Mouse (Mus musculus) lung, embryonic 14.5 days (tissue): ENCODE data around the gene Nrap. TPM values are rescaled to one million over a fixed set of nuclear protein-coding genes. Genes with fewer than 3 reads are reported as not detected.

ENCODE experiments used
- ATAC-seq: fragments of 200-750 bp; cut with Nextera tagmentation; 2 replicates; pipeline ENCODE4 v1.8.0; 2017; ENCODE audit warnings: mild to moderate bottlenecking, moderate TSS enrichment, moderate library complexity; ENCODE audit not compliant: insufficient read depth
- DNase-seq: peaks from one replicate; pipeline ENCODE4 v3.0.0-alpha.2; 2015
- H3K27ac ChIP-seq: fragments of 300-500 bp; sonication (generic); 2 replicates; pipeline ENCODE4 v1.5.1; 2014; ENCODE audit warnings: low read depth, mild to moderate bottlenecking, moderate library complexity
- H3K27me3 ChIP-seq: fragments of 300-500 bp; sonication (generic); 2 replicates; pipeline ENCODE4 v1.6.1; 2014; ENCODE audit warnings: low read length, control low read depth; ENCODE audit not compliant: insufficient read depth
- H3K36me3 ChIP-seq: fragments of 300-500 bp; sonication (generic); 2 replicates; pipeline ENCODE4 v1.6.1; 2014; ENCODE audit warnings: control low read depth; ENCODE audit not compliant: insufficient read depth
- H3K4me1 ChIP-seq: fragments of 300-500 bp; sonication (generic); 2 replicates; pipeline ENCODE4 v1.6.1; 2014; ENCODE audit warnings: antibody characterized with exemption, control low read depth; ENCODE audit not compliant: insufficient read depth
- H3K4me2 ChIP-seq: fragments of 300-500 bp; sonication (generic); 2 replicates; pipeline ENCODE4 v1.6.1; 2014; ENCODE audit warnings: mild to moderate bottlenecking
- H3K4me3 ChIP-seq: fragments of 300-500 bp; sonication (generic); 2 replicates; pipeline ENCODE4 v1.5.1; 2014; ENCODE audit warnings: low read depth, low read length
- H3K9ac ChIP-seq: fragments of 300-500 bp; sonication (generic); 2 replicates; pipeline ENCODE4 v1.6.1; 2014
- H3K9me3 ChIP-seq: fragments of 300-500 bp; sonication (generic); 2 replicates; pipeline ENCODE4 v1.6.1; 2016; ENCODE audit warnings: low read depth, low read length, control low read depth
- CTCF ChIP-seq: IDR thresholded peaks from 2 replicates; pipeline ENCODE4 v1.5.1; 2016; ENCODE audit warnings: antibody characterized with exemption, low read depth
- WGBS: fragments of 180-500 bp; shearing (Covaris S2); extraction: QIAGEN DNeasy Blood & Tissue Kit; methylation state at CpG from one replicate; pipeline ENCODE4 v1.1.7; 2014; 5-methylcytosine and 5-hydroxymethylcytosine counted together
- polyA plus RNA-seq: library from polyadenylated mRNA; unstranded; fragments of >200 nt; fragmentation: Nextera tagmentation; extraction: Ambion mirVana; gene quantifications from 2 replicates; pipeline ENCODE4 v1.2.1, GENCODE M21; 2014

Gene Nrap
- 0.18 and 0.32 TPM in 2 replicates for polyA plus RNA-seq

GRCm38 (mm10) chr19:56389879-56390278 lies at the start of gene Nrap:
Nrap (minus strand) TSS chr19:56390037.
- no peak for TF ChIP-seq CTCF
- 62% methylated on average over 11 of the region's 11 CpGs for WGBS
- H3K4me3 ChIP-seq, result no peak within 1 kb of the TSS

DNA sequence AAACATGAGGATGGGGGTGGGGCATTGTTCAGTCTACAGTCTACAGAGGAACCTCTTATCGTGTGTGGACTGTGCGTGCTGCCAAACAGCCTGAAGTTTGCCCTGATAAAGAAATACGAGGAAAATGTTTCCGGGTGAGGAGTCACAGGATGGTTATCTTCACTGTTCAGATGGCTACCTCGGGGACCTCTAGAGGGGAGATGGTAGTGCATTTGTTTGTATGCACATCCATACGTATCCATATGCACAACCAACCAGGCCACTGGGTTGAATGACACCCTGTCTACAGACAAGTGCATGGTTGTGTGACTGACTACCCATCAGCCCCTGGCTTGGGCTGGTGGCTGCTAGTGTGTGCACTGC lies 49.2 kb upstream of the Nrap start:
- no peak overlapping the region for H3K4me3 ChIP-seq
- no peaks in the 10 kb centered on the region for H3K9me3 ChIP-seq
- no peak for TF ChIP-seq CTCF
- H3K27ac ChIP-seq, result no peak overlapping the region
- no peak overlapping the region for H3K4me2 ChIP-seq
- H3K4me1 ChIP-seq, result no peaks in the 10 kb centered on the region
- ATAC-seq (no peak), DNase-seq (no peak)
- H3K36me3 ChIP-seq, result peaks cover 20% of the 10 kb centered on the region
- no peaks in the 10 kb centered on the region for H3K27me3 ChIP-seq
- no peak overlapping the region for H3K9ac ChIP-seq
- WGBS, result 51% methylated on average over 6 of the region's 6 CpGs

More at GRCm38 (mm10) chr19:56389879-56390278, at the start of gene Nrap:
- Histone ChIP-seq H3K27ac (0 out of 2 replicates have a peak within 1 kb of the TSS, but pooled peaks have one; percentile 19), H3K9ac (no peak within 1 kb of the TSS), H3K4me1 (no peaks in the 10 kb centered on the region), H3K27me3 (no peaks in the 10 kb centered on the region), H3K36me3 (no peaks in the 10 kb centered on the region), H3K4me2 (no peak within 1 kb of the TSS), H3K9me3 (no peaks in the 10 kb centered on the region)
- DNase-seq (no peak), ATAC-seq (no peak)

DNA sequence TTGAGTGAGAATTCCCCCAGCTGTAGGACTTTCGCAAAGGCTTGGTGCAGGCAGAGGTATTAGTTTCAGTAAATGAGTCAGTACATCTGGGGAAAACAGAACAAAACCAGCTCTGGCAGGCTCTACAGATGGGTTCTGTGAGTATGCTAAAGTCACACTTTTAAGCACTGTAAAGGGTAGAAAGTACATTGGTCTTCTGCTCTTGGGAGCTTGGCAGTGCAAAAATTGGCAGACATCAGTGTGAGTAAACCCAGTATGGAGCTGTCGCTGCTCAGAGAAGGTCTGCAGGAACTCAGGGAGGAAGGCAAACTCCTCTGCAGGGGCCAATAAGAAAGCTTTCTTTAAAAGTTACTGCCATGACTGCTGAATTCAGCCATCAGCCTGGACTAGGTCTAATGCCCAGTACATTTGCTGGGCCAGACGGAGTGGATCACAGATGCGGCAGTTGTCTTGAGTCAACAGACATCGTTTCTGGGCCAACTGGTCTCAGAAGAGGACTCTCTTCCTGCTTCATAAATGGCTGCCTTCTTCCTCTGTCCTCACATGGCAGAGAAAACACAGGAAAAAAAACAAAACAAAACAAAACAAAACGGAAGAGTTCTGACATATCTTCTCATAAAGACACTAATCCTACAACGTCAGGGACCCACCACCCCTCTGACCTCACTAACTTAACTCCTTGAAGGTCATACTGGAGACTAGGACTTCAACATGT lies 48.7 kb upstream of the Nrap start:
- DNase-seq, result no peak
- Histone ChIP-seq H3K4me2 (no peak overlapping the region), H3K36me3 (peaks cover 24% of the 10 kb centered on the region), H3K27ac (no peak overlapping the region), H3K4me1 (no peaks in the 10 kb centered on the region), H3K4me3 (no peak overlapping the region), H3K27me3 (no peaks in the 10 kb centered on the region), H3K9ac (no peak overlapping the region), H3K9me3 (no peaks in the 10 kb centered on the region)
- TF ChIP-seq CTCF, result no peak
- no peak for ATAC-seq
- 61% methylated on average over 7 of the region's 7 CpGs for WGBS

GRCm38 (mm10) chr19:56436380-56436779 lies 46.5 kb upstream of the Nrap start:
- Histone ChIP-seq H3K4me3 (no peak overlapping the region), H3K27ac (no peak overlapping the region), H3K9me3 (no peaks in the 10 kb centered on the region), H3K36me3 (peaks cover 24% of the 10 kb centered on the region), H3K9ac (no peak overlapping the region), H3K4me2 (no peak overlapping the region), H3K27me3 (no peaks in the 10 kb centered on the region), H3K4me1 (no peaks in the 10 kb centered on the region)
- ATAC-seq, result no peak
- no peak for TF ChIP-seq CTCF
- DNase-seq, result no peak
- 85% methylated on average over 13 of the region's 13 CpGs for WGBS

- DNase-seq (no peak), ATAC-seq (no peak)
- 86% methylated on average over 7 of the region's 7 CpGs for WGBS
- Histone ChIP-seq H3K27me3 (no peaks in the 10 kb centered on the region), H3K4me3 (no peak overlapping the region), H3K4me1 (no peaks in the 10 kb centered on the region), H3K9ac (no peak overlapping the region), H3K9me3 (no peaks in the 10 kb centered on the region), H3K4me2 (no peak overlapping the region), H3K27ac (no peak overlapping the region), H3K36me3 (peaks cover 24% of the 10 kb centered on the region)
- TF ChIP-seq CTCF, result no peak
Measured at GRCm38 (mm10) chr19:56433581-56433980, 43.7 kb upstream of the Nrap start.

GRCm38 (mm10) chr19:56432706-56433105 lies 42.9 kb upstream of the Nrap start:
- 44% methylated on average over 10 of the region's 10 CpGs for WGBS
- no peak for TF ChIP-seq CTCF
- Histone ChIP-seq H3K4me2 (no peak overlapping the region), H3K4me3 (no peak overlapping the region), H3K9me3 (no peaks in the 10 kb centered on the region), H3K27me3 (no peaks in the 10 kb centered on the region), H3K4me1 (no peaks in the 10 kb centered on the region), H3K27ac (no peak overlapping the region), H3K36me3 (peaks cover 23% of the 10 kb centered on the region), H3K9ac (no peak overlapping the region)
- DNase-seq, result no peak
- no peak for ATAC-seq

- no peaks in the 10 kb centered on the region for H3K9me3 ChIP-seq
- no peak for ATAC-seq
- H3K4me3 ChIP-seq, result no peak overlapping the region
- no peaks in the 10 kb centered on the region for H3K27me3 ChIP-seq
- WGBS, result 58% methylated on average over 8 of the region's 8 CpGs
- no peak overlapping the region for H3K9ac ChIP-seq
- peak; percentile 63 for TF ChIP-seq CTCF
- peaks cover 12% of the 10 kb centered on the region; the same call in 1 of the 2 replicates for H3K36me3 ChIP-seq
- peak; percentile 54 for DNase-seq
- no peak overlapping the region for H3K27ac ChIP-seq
- H3K4me1 ChIP-seq, result no peaks in the 10 kb centered on the region
- no peak overlapping the region for H3K4me2 ChIP-seq
Measured at GRCm38 (mm10) chr19:56430369-56430768, 40.5 kb upstream of the Nrap start.

DNA sequence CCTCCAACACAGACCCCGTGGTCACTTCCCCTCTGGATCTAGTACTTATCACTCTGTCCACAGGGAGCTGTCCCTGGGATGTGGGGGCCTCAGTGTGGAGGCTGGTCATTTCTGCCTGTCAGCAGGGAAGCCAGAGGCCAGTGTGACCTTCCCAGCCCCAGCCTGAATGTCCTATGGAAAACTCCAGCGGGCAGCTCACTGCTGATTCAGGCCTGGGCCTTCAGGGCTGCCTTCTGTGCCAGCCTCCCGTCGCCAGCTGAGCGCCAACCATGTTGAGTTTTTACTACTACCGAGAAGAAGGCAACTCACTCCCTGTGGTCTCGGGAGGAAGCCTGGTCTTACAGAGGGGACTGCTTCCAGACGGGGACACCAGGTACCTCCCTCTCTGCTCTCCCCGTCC lies 35.7 kb upstream of the Nrap start:
- H3K27ac ChIP-seq, result no peak overlapping the region
- WGBS, result 61% methylated on average over 9 of the region's 9 CpGs
- H3K9me3 ChIP-seq, result no peaks in the 10 kb centered on the region
- ATAC-seq (no peak), DNase-seq (no peak)
- H3K4me1 ChIP-seq, result 0 out of 2 replicates have a peak, but pooled peaks cover 3% of the 10 kb centered on the region
- H3K4me3 ChIP-seq, result no peak overlapping the region
- no peaks in the 10 kb centered on the region for H3K27me3 ChIP-seq
- no peak for TF ChIP-seq CTCF
- H3K9ac ChIP-seq, result no peak overlapping the region
- H3K4me2 ChIP-seq, result no peak overlapping the region
- H3K36me3 ChIP-seq, result no peaks in the 10 kb centered on the region
